Mouse (Mus musculus): ENCODE measurements around the gene Tsr1. TPM values are rescaled to one million over a fixed set of nuclear protein-coding genes. Genes with fewer than 3 reads are reported as not detected.

Tsr1 gene
- polyA plus RNA-seq, 1 experiment, result 6.4 TPM

- H3K36me3 ChIP-seq (replicated peaks; ENCODE audit: low read length), result peaks cover 45% of the 10 kb centered on the region
- no peaks in the 10 kb centered on the region for H3K27me3 ChIP-seq (replicated peaks)
- no peak overlapping the region for H3K4me3 ChIP-seq (replicated peaks)
- H3K4me1 ChIP-seq, result peaks cover 51% of the 10 kb centered on the region
- no peaks in the 10 kb centered on the region for H3K9me3 ChIP-seq
- TF ChIP-seq FLI1 (IDR thresholded peaks at IDR 0.05; ENCODE audit: low read length), result no peak
- no peak for TF ChIP-seq GATA1 (IDR thresholded peaks at IDR 0.05; ENCODE audit: borderline replicate concordance, low read length)
These were observed 59.7 kb downstream of the Tsr1 start for GRCm38 (mm10) chr11:74957600-74957999.

Other genes starting within 250 kb of the Tsr1 start
- 2.1 and 8.3 TPM in 2 replicates for gene Cluh, start 248.6 kb upstream of the Tsr1 start, polyA plus RNA-seq (2012; ENCODE audit: insufficient read depth, low replicate concordance)
- 10.5 and 11.5 TPM in 2 replicates for gene Pafah1b1, start 173.4 kb upstream of the Tsr1 start, polyA plus RNA-seq (2012; ENCODE audit: insufficient read depth, low replicate concordance)
- gene Mettl16, start 127.2 kb upstream of the Tsr1 start, polyA plus RNA-seq (2012; ENCODE audit: insufficient read depth, low replicate concordance), result 0.32 and 10.4 TPM in 2 replicates
- gene Mnt, start 67.2 kb upstream of the Tsr1 start, polyA plus RNA-seq (2012; ENCODE audit: insufficient read depth, low replicate concordance), result 59.1 and 85.0 TPM in 2 replicates
- 3.6 and 5.7 TPM in 2 replicates for gene Sgsm2, start 1.0 kb upstream of the Tsr1 start, polyA plus RNA-seq (2012; ENCODE audit: insufficient read depth, low replicate concordance)
- 30.5 and 35.3 TPM in 2 replicates for gene Smg6, start 27.8 kb downstream of the Tsr1 start, polyA plus RNA-seq (2012; ENCODE audit: insufficient read depth, low replicate concordance)
- 1.3 TPM in 1 of 2 replicates, not detected in the other for gene Srr, start 27.9 kb downstream of the Tsr1 start, polyA plus RNA-seq (2012; ENCODE audit: insufficient read depth, low replicate concordance)

All from megakaryocyte, embryonic 14.5 days (primary cell).